Mouse (Mus musculus) olfactory bulb, adult 2 months (tissue): ENCODE data around the gene Galntl6.

Experiments
- CTCF ChIP-seq: fragments of 200-500 bp; IDR thresholded peaks from 2 replicates; pipeline ENCODE4 v1.5.1; 2012; ENCODE audit warnings: low read depth, mild to moderate bottlenecking, low read length, moderate library complexity; ENCODE audit not compliant: insufficient read depth
- POLR2A ChIP-seq: fragments of 200-500 bp; IDR thresholded peaks from 2 replicates; pipeline ENCODE4 v1.6.1; 2012; ENCODE audit warnings: mild to moderate bottlenecking, low read depth, low read length, moderate library complexity; ENCODE audit not compliant: insufficient read depth

DNA sequence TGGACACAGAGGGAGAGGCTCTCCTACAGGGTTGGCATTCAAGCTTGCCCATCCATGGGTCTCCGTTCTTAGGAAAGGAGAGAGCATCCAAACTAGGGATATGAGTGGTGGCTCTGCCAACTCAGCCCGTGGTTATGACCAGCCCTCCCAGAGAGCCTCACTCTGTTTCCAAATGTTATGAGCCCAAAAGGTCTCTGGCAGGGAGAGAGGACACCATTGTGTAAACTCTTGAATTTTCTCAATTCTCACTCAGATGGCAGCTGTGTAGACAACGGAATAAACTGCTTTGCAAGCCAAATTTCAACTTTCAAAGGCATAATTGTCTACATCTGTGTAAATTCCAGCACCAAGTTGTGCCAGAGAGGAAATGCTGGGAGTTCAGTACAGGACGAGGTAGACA lies 1105.4 kb downstream of the Galntl6 start:
- TF ChIP-seq CTCF: no peak
- no peak for TF ChIP-seq POLR2A
